Mouse (Mus musculus) stomach, postnatal 0 days (tissue): ENCODE results near the gene Msi1.

Source experiments
- CTCF ChIP-seq: IDR thresholded peaks from 2 replicates; pipeline ENCODE4 v1.5.1; 2016; ENCODE audit warnings: antibody characterized with exemption, low read depth, mild to moderate bottlenecking, moderate library complexity
- EP300 ChIP-seq: optimal IDR thresholded peaks from 2 replicates; pipeline ENCODE3; 2016; ENCODE audit warnings: antibody characterized with exemption

- TF ChIP-seq CTCF (no peak), EP300 (no peak)
Measured at GRCm38 (mm10) chr5:115432395-115432794, 3.0 kb downstream of the Msi1 start.
